Mouse (Mus musculus): ENCODE measurements around the gene Srms. TPM values are rescaled to one million over a fixed set of nuclear protein-coding genes. Genes with fewer than 3 reads are reported as not detected.

Srms gene
- polyA plus RNA-seq, 1 experiment = not detected

GRCm38 (mm10) chr2:181159091-181159514 lies 53.9 kb downstream of the Srms start:
- TF ChIP-seq CTCF (IDR thresholded peaks at IDR 0.05; ENCODE audit: insufficient read depth, low read depth, low read length) = no peak
- no peak for TF ChIP-seq POLR2A (IDR thresholded peaks at IDR 0.05; ENCODE audit: insufficient read depth, low read depth, low read length)
- H3K4me3 ChIP-seq (ENCODE audit: insufficient read depth, low read depth, low read length) = no peak overlapping the region
- peaks cover 34% of the 10 kb centered on the region for H3K4me1 ChIP-seq (ENCODE audit: control insufficient read depth, insufficient read depth, low read length)
- 15% methylated on average over 7 of the region's 7 CpGs for WGBS
- peak overlapping the region; percentile 88 for H3K27ac ChIP-seq (ENCODE audit: insufficient read depth, low read depth, low read length)

- TF ChIP-seq POLR2A (IDR thresholded peaks at IDR 0.05; ENCODE audit: insufficient read depth, low read depth, low read length) (no peak), CTCF (IDR thresholded peaks at IDR 0.05; ENCODE audit: insufficient read depth, low read depth, low read length) (no peak)
- WGBS = 82% methylated on average over 2 of the region's 2 CpGs
- H3K4me3 ChIP-seq (ENCODE audit: insufficient read depth, low read depth, low read length) = no peak overlapping the region
- H3K4me1 ChIP-seq (ENCODE audit: control insufficient read depth, insufficient read depth, low read length) = peaks cover 40% of the 10 kb centered on the region
- H3K27ac ChIP-seq (ENCODE audit: insufficient read depth, low read depth, low read length) = peak overlapping the region; percentile 95
These were observed 54.5 kb downstream of the Srms start for GRCm38 (mm10) chr2:181158471-181158870.

- H3K4me3 ChIP-seq (ENCODE audit: insufficient read depth, low read depth, low read length) = no peak overlapping the region
- H3K27ac ChIP-seq (ENCODE audit: insufficient read depth, low read depth, low read length) = peak overlapping the region; percentile 95
- 52% methylated on average over 6 of the region's 6 CpGs for WGBS
- H3K4me1 ChIP-seq (ENCODE audit: control insufficient read depth, insufficient read depth, low read length) = peaks cover 45% of the 10 kb centered on the region
- TF ChIP-seq CTCF (IDR thresholded peaks at IDR 0.05; ENCODE audit: insufficient read depth, low read depth, low read length) (no peak), POLR2A (IDR thresholded peaks at IDR 0.05; ENCODE audit: insufficient read depth, low read depth, low read length) (no peak)
These were observed 55.2 kb downstream of the Srms start for GRCm38 (mm10) chr2:181157716-181158302.

- H3K4me3 ChIP-seq (ENCODE audit: insufficient read depth, low read depth, low read length) = peak overlapping the region; percentile 75
- peaks cover 49% of the 10 kb centered on the region for H3K4me1 ChIP-seq (ENCODE audit: control insufficient read depth, insufficient read depth, low read length)
- H3K27ac ChIP-seq (ENCODE audit: insufficient read depth, low read depth, low read length) = peak overlapping the region; percentile 95
- WGBS = 56% methylated on average over 4 of the region's 4 CpGs
- no peak for TF ChIP-seq CTCF (IDR thresholded peaks at IDR 0.05; ENCODE audit: insufficient read depth, low read depth, low read length)
- TF ChIP-seq POLR2A (IDR thresholded peaks at IDR 0.05; ENCODE audit: insufficient read depth, low read depth, low read length) = no peak
These were observed 55.8 kb downstream of the Srms start for GRCm38 (mm10) chr2:181157180-181157579.

GRCm38 (mm10) chr2:181156248-181157121 lies 56.5 kb downstream of the Srms start, which contains the start of gene Eef1a2:
Eef1a2 (minus strand) TSS chr2:181157014.
- TF ChIP-seq CTCF (IDR thresholded peaks at IDR 0.05; ENCODE audit: insufficient read depth, low read depth, low read length) (0 out of 2 replicates have a peak, but pooled peaks have one; percentile 12), POLR2A (IDR thresholded peaks at IDR 0.05; ENCODE audit: insufficient read depth, low read depth, low read length) (peak; percentile 83)
- peak within 1 kb of the TSS; percentile 75 for H3K4me3 ChIP-seq (ENCODE audit: insufficient read depth, low read depth, low read length)
- WGBS = 1% methylated on average over 55 of the region's 55 CpGs
- peaks cover 49% of the 10 kb centered on the region for H3K4me1 ChIP-seq (ENCODE audit: control insufficient read depth, insufficient read depth, low read length)
- peak within 1 kb of the TSS; percentile 95 for H3K27ac ChIP-seq (ENCODE audit: insufficient read depth, low read depth, low read length)

GRCm38 (mm10) chr2:181155801-181156200 lies 57.2 kb downstream of the Srms start:
- 21% methylated on average over 4 of the region's 4 CpGs for WGBS
- peak overlapping the region; percentile 75 for H3K4me3 ChIP-seq (ENCODE audit: insufficient read depth, low read depth, low read length)
- TF ChIP-seq POLR2A (IDR thresholded peaks at IDR 0.05; ENCODE audit: insufficient read depth, low read depth, low read length) = no peak
- peaks cover 56% of the 10 kb centered on the region for H3K4me1 ChIP-seq (ENCODE audit: control insufficient read depth, insufficient read depth, low read length)
- peak overlapping the region; percentile 95 for H3K27ac ChIP-seq (ENCODE audit: insufficient read depth, low read depth, low read length)

Other genes with a start within 250 kb of the Srms start
- not detected in 2 replicates for gene Arfgap1, start 246.0 kb downstream of the Srms start, polyA plus RNA-seq (2012; ENCODE audit: insufficient read depth, insufficient read length, low replicate concordance, missing spikeins)
- gene Col20a1, start 226.7 kb downstream of the Srms start, polyA plus RNA-seq (2012; ENCODE audit: insufficient read depth, insufficient read length, low replicate concordance, missing spikeins) = not detected in 2 replicates
- not detected in 2 replicates for gene Chrna4, start 169.6 kb downstream of the Srms start, polyA plus RNA-seq (2012; ENCODE audit: insufficient read depth, insufficient read length, low replicate concordance, missing spikeins)
- gene Kcnq2, start 77.9 kb downstream of the Srms start, polyA plus RNA-seq (2012; ENCODE audit: insufficient read depth, insufficient read length, low replicate concordance, missing spikeins) = 209 TPM in 1 of 2 replicates, not detected in the other
- gene Eef1a2, start 56.2 kb downstream of the Srms start, polyA plus RNA-seq (2012; ENCODE audit: insufficient read depth, insufficient read length, low replicate concordance, missing spikeins) = 147 TPM in 1 of 2 replicates, not detected in the other
- gene Ppdpf, start 25.9 kb downstream of the Srms start, polyA plus RNA-seq (2012; ENCODE audit: insufficient read depth, insufficient read length, low replicate concordance, missing spikeins) = not detected in 2 replicates
- not detected in 2 replicates for gene Ptk6, start 10.4 kb downstream of the Srms start, polyA plus RNA-seq (2012; ENCODE audit: insufficient read depth, insufficient read length, low replicate concordance, missing spikeins)
- gene Fndc11, start 6.8 kb upstream of the Srms start, polyA plus RNA-seq (2012; ENCODE audit: insufficient read depth, insufficient read length, low replicate concordance, missing spikeins) = not detected in 2 replicates
- not detected in 2 replicates for gene Helz2, start 28.8 kb upstream of the Srms start, polyA plus RNA-seq (2012; ENCODE audit: insufficient read depth, insufficient read length, low replicate concordance, missing spikeins)
- not detected in 2 replicates for gene Gmeb2, start 74.8 kb upstream of the Srms start, polyA plus RNA-seq (2012; ENCODE audit: insufficient read depth, insufficient read length, low replicate concordance, missing spikeins)
- gene Stmn3, start 101.3 kb upstream of the Srms start, polyA plus RNA-seq (2012; ENCODE audit: insufficient read depth, insufficient read length, low replicate concordance, missing spikeins) = not detected in 2 replicates
- gene Rtel1, start 106.6 kb upstream of the Srms start, polyA plus RNA-seq (2012; ENCODE audit: insufficient read depth, insufficient read length, low replicate concordance, missing spikeins) = not detected in 2 replicates
- 445 TPM in 1 of 2 replicates, not detected in the other for gene Zgpat, start 151.7 kb upstream of the Srms start, polyA plus RNA-seq (2012; ENCODE audit: insufficient read depth, insufficient read length, low replicate concordance, missing spikeins)
- not detected in 2 replicates for gene Arfrp1, start 152.2 kb upstream of the Srms start, polyA plus RNA-seq (2012; ENCODE audit: insufficient read depth, insufficient read length, low replicate concordance, missing spikeins)
- not detected in 2 replicates for gene Lime1, start 166.9 kb upstream of the Srms start, polyA plus RNA-seq (2012; ENCODE audit: insufficient read depth, insufficient read length, low replicate concordance, missing spikeins)
- gene Zbtb46, start 246.2 kb upstream of the Srms start, polyA plus RNA-seq (2012; ENCODE audit: insufficient read depth, insufficient read length, low replicate concordance, missing spikeins) = not detected in 2 replicates